Mouse (Mus musculus): ENCODE results near the gene Nr3c2. TPM values are rescaled to one million over a fixed set of nuclear protein-coding genes. Genes with fewer than 3 reads are reported as not detected.
A peak's percentile ranks its signal among the peaks of the same experiment; 100 is the strongest.

Gene Nr3c2
- total and polyA plus RNA-seq, 2 experiments from 2014 or later = 5.7 to 6.0 TPM

DNA sequence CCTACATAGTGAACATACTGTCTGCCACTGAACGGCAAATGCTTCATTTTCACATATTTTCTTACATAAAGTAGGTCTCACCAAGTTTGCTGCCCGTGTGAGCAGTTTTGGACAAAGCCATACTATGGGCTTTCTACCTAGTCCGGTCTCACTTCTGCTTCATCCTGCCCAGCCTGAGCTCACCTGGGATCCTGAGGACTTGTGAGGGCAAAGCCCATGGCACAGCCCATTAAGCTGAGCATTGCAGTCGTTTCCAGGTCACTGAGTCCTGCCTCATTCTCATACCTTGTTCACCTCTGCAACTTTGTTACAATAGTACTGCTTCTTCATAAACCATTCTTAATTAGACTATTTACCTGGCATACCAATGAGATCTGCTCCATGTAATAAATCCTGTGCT lies 276.2 kb downstream of the Nr3c2 start:
- H3K4me2 ChIP-seq (ENCODE audit: low read depth, low read length, poor library complexity, severe bottlenecking) = no peak overlapping the region
- no peaks in the 10 kb centered on the region for H3K9me3 ChIP-seq (ENCODE audit: low read length)
- no peaks in the 10 kb centered on the region for H3K36me3 ChIP-seq (ENCODE audit: insufficient read depth, low read length)
- no peak overlapping the region for H3K4me3 ChIP-seq (ENCODE audit: low read depth, low read length)
- H3K27me3 ChIP-seq (ENCODE audit: insufficient read depth, low read length) = no peaks in the 10 kb centered on the region
- 92% methylated on average over 4 of the region's 4 CpGs for WGBS
- no peak overlapping the region for H3K9ac ChIP-seq (replicated peaks; ENCODE audit: low read length, poor library complexity, severe bottlenecking)
- no peak overlapping the region for H3K27ac ChIP-seq (ENCODE audit: low read depth, low read length)
- TF ChIP-seq CTCF (IDR thresholded peaks at IDR 0.05) = no peak
- DNase-seq (ENCODE audit: low spot score) (no peak), ATAC-seq (ENCODE audit: low FRiP score) (no peak)
- H3K4me1 ChIP-seq (ENCODE audit: insufficient read depth, low read length) = no peaks in the 10 kb centered on the region

DNA sequence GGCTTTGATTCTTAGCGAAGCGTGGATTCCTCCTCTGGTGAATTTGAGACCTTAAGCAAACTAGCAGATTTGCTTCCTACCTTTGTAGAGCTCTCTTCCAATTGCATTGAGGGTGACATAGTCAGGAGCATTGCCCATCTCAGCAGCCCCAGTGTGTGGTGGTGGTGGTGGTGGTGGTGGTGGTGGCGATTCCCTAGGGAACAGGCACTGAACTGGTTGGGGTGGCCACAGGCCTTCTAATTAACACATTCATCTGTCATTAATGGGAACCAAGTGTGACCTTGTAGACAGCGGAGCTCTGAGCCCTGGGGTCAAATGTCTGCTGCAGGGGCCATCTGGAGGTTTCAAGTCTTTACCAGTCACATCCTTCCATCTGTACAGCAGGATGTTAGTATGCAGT lies 277.1 kb downstream of the Nr3c2 start:
- ATAC-seq (ENCODE audit: low FRiP score) = no peak
- H3K9ac ChIP-seq (replicated peaks; ENCODE audit: low read length, poor library complexity, severe bottlenecking) = no peak overlapping the region
- 80% methylated on average over 4 of the region's 4 CpGs for WGBS
- no peaks in the 10 kb centered on the region for H3K27me3 ChIP-seq (ENCODE audit: insufficient read depth, low read length)
- H3K4me1 ChIP-seq (ENCODE audit: insufficient read depth, low read length) = no peaks in the 10 kb centered on the region
- no peak overlapping the region for H3K27ac ChIP-seq (ENCODE audit: low read depth, low read length)
- no peak overlapping the region for H3K4me2 ChIP-seq (ENCODE audit: low read depth, low read length, poor library complexity, severe bottlenecking)
- H3K36me3 ChIP-seq (ENCODE audit: insufficient read depth, low read length) = no peaks in the 10 kb centered on the region
- no peak for TF ChIP-seq CTCF (IDR thresholded peaks at IDR 0.05)
- H3K9me3 ChIP-seq (ENCODE audit: low read length) = no peaks in the 10 kb centered on the region
- DNase-seq (ENCODE audit: low spot score) = no peak
- no peak overlapping the region for H3K4me3 ChIP-seq (ENCODE audit: low read depth, low read length)

DNA sequence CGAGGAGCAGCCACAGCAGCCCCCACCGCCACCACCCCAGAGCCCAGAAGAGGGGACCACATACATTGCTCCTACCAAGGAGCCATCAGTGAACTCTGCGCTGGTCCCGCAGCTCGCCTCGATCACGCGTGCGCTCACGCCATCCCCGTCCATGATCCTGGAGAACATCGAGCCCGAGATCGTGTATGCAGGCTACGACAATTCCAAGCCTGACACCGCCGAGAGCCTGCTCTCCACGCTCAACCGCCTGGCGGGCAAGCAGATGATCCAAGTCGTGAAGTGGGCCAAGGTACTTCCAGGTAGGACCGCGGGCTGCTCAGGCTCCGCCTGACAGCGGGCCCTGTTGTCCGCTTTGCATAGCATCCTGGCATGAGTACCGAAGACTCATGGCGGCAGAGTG lies 286.6 kb downstream of the Nr3c2 start:
- 93% methylated on average over 28 of the region's 28 CpGs for WGBS
- no peak for TF ChIP-seq CTCF (IDR thresholded peaks at IDR 0.05)
- Histone ChIP-seq H3K9ac (replicated peaks; ENCODE audit: low read length, poor library complexity, severe bottlenecking) (no peak overlapping the region), H3K36me3 (ENCODE audit: insufficient read depth, low read length) (no peaks in the 10 kb centered on the region), H3K4me2 (ENCODE audit: low read depth, low read length, poor library complexity, severe bottlenecking) (no peak overlapping the region), H3K4me1 (ENCODE audit: insufficient read depth, low read length) (no peaks in the 10 kb centered on the region), H3K27ac (ENCODE audit: low read depth, low read length) (no peak overlapping the region), H3K4me3 (ENCODE audit: low read depth, low read length) (no peak overlapping the region), H3K27me3 (ENCODE audit: insufficient read depth, low read length) (no peaks in the 10 kb centered on the region), H3K9me3 (ENCODE audit: low read length) (no peaks in the 10 kb centered on the region)
- no peak for DNase-seq (ENCODE audit: low spot score)
- no peak for ATAC-seq (ENCODE audit: low FRiP score)

DNA sequence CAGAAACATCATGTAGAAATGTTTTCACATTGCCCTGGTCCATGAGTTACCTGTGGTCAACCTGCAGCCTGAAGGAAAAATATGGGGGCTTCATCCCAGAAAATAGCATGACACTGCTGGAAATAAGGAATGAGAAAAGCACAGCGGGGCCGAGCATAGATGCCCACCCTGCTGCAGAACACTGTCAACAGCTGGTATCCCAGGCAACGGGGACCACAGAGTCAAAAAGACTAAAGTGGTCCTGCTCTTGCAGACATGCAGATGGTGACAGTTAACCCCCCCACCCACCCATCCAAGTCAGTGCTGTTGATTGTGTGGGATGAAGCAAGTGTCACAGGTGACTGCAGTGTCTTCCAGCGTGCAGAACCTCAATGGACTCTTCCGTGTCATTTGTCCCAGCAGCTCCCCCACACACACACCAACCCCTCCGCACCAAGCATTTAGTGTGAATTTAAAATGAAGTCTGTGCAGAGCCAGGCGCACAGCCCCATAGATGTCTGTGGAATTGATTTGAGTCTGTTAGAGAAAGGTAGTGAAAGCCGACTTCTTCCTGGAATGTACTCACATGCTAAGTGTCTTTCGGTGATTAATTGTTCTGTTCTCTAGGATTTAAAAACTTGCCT lies 287.8 kb downstream of the Nr3c2 start:
- no peak overlapping the region for H3K4me3 ChIP-seq (ENCODE audit: low read depth, low read length)
- H3K27me3 ChIP-seq (ENCODE audit: insufficient read depth, low read length) = no peaks in the 10 kb centered on the region
- no peak overlapping the region for H3K4me2 ChIP-seq (ENCODE audit: low read depth, low read length, poor library complexity, severe bottlenecking)
- no peak for ATAC-seq (ENCODE audit: low FRiP score)
- DNase-seq (ENCODE audit: low spot score) = peak; percentile 24
- no peak for TF ChIP-seq CTCF (IDR thresholded peaks at IDR 0.05)
- WGBS = 69% methylated on average over 9 of the region's 9 CpGs
- H3K9ac ChIP-seq (replicated peaks; ENCODE audit: low read length, poor library complexity, severe bottlenecking) = no peak overlapping the region
- no peaks in the 10 kb centered on the region for H3K9me3 ChIP-seq (ENCODE audit: low read length)
- H3K27ac ChIP-seq (ENCODE audit: low read depth, low read length) = no peak overlapping the region
- H3K4me1 ChIP-seq (ENCODE audit: insufficient read depth, low read length) = no peaks in the 10 kb centered on the region
- no peaks in the 10 kb centered on the region for H3K36me3 ChIP-seq (ENCODE audit: insufficient read depth, low read length)

DNA sequence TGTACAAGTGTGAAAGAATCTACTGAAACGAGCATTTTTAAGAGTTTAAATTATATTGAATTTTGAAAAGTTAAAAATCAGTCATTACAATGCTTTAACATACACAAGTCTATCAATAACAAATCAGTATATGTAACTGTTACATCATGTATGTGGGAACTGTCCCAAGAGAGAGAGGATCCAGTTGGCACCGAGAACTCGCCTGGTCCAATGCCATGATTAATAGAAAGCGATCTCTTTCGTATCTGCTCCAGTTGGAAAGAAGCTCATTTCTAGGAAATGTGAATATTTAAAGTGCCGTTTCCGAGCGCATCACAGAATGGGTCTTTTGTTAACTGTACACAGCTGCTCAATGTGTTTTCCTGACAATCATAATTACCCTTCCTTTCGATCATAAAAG lies 288.5 kb downstream of the Nr3c2 start:
- H3K4me2 ChIP-seq (ENCODE audit: low read depth, low read length, poor library complexity, severe bottlenecking) = no peak overlapping the region
- no peaks in the 10 kb centered on the region for H3K36me3 ChIP-seq (ENCODE audit: insufficient read depth, low read length)
- H3K9me3 ChIP-seq (ENCODE audit: low read length) = no peaks in the 10 kb centered on the region
- H3K4me3 ChIP-seq (ENCODE audit: low read depth, low read length) = no peak overlapping the region
- H3K4me1 ChIP-seq (ENCODE audit: insufficient read depth, low read length) = no peaks in the 10 kb centered on the region
- no peak for TF ChIP-seq CTCF (IDR thresholded peaks at IDR 0.05)
- ATAC-seq (ENCODE audit: low FRiP score) = no peak
- 60% methylated on average over 9 of the region's 9 CpGs for WGBS
- peak; percentile 20 for DNase-seq (ENCODE audit: low spot score)
- H3K9ac ChIP-seq (replicated peaks; ENCODE audit: low read length, poor library complexity, severe bottlenecking) = no peak overlapping the region
- H3K27ac ChIP-seq (ENCODE audit: low read depth, low read length) = no peak overlapping the region
- no peaks in the 10 kb centered on the region for H3K27me3 ChIP-seq (ENCODE audit: insufficient read depth, low read length)

DNA sequence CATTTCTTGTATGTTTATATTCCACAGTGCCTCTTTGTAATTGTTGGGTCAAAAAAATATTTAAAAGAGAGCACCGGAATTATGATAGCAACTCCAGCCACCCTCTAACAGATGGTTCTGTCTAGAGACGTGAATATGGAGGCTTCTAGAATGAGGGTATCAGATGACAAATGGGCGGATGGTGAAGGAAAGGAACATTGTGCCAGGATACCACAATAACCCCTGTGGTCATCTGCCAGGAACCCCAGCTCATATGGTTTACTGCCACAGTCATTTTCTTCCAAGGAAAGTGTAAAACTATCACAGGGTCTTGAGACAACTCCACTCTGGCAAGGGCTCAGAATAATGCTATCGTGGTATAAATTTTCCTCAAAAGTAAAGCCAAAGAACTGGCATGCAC lies 289.1 kb downstream of the Nr3c2 start:
- Histone ChIP-seq H3K4me2 (ENCODE audit: low read depth, low read length, poor library complexity, severe bottlenecking) (no peak overlapping the region), H3K27ac (ENCODE audit: low read depth, low read length) (no peak overlapping the region), H3K9me3 (ENCODE audit: low read length) (no peaks in the 10 kb centered on the region), H3K36me3 (ENCODE audit: insufficient read depth, low read length) (no peaks in the 10 kb centered on the region), H3K4me1 (ENCODE audit: insufficient read depth, low read length) (no peaks in the 10 kb centered on the region), H3K9ac (replicated peaks; ENCODE audit: low read length, poor library complexity, severe bottlenecking) (no peak overlapping the region), H3K27me3 (ENCODE audit: insufficient read depth, low read length) (no peaks in the 10 kb centered on the region), H3K4me3 (ENCODE audit: low read depth, low read length) (no peak overlapping the region)
- WGBS = 78% methylated on average over 4 of the region's 4 CpGs
- ATAC-seq (ENCODE audit: low FRiP score) = no peak
- no peak for TF ChIP-seq CTCF (IDR thresholded peaks at IDR 0.05)
- DNase-seq (ENCODE audit: low spot score) = no peak

Data from midbrain, postnatal 0 days (tissue).